Mouse (Mus musculus) MEL (cell line): Measurements from ENCODE around the gene 0610030E20Rik.

Experiments used
- CTCF ChIP-seq, 3 experiments: IDR thresholded peaks in 2 of 3; conservative IDR thresholded peaks in 1 of 3; 2 replicates each; pipeline ENCODE4 v1.5.1; 2011 to 2012; ENCODE audit warnings: low read length in 3 of 3, low read depth in 2 of 3, mild to moderate bottlenecking in 2 of 3, improper control_type of control experiment in 1 of 3, inconsistent platforms in 1 of 3, mixed read lengths in 1 of 3, moderate library complexity in 1 of 3; ENCODE audit not compliant: control insufficient read depth in 1 of 3, insufficient read depth in 1 of 3, poor library complexity in 1 of 3, severe bottlenecking in 1 of 3
- E2F4 ChIP-seq: IDR thresholded peaks from 2 replicates; pipeline ENCODE4 v1.6.1; 2011; ENCODE audit warnings: low read depth, low read length, improper control_type of control experiment, borderline replicate concordance
- EP300 ChIP-seq, 2 experiments: IDR thresholded peaks; 2 replicates each; pipeline ENCODE4 v1.6.1; 2011; ENCODE audit warnings: improper control_type of control experiment in 2 of 2, low read length in 2 of 2, low read depth in 1 of 2, mild to moderate bottlenecking in 1 of 2
- GATA1 ChIP-seq: IDR thresholded peaks from 2 replicates; pipeline ENCODE4 v1.6.1; 2011; ENCODE audit warnings: low read depth, low read length, improper control_type of control experiment
- MAX ChIP-seq: IDR thresholded peaks from 2 replicates; pipeline ENCODE4 v1.6.1; 2011; ENCODE audit warnings: low read length, improper control_type of control experiment
- MXI1 ChIP-seq: IDR thresholded peaks from 2 replicates; pipeline ENCODE4 v1.6.1; 2011; ENCODE audit warnings: mild to moderate bottlenecking, low read depth, low read length, improper control_type of control experiment
- POLR2AphosphoS2 ChIP-seq: IDR thresholded peaks from 2 replicates; pipeline ENCODE4 v1.6.1; 2011; ENCODE audit warnings: low read length, improper control_type of control experiment
- RAD21 ChIP-seq: IDR thresholded peaks from 2 replicates; pipeline ENCODE4 v1.6.1; 2011; ENCODE audit warnings: mild to moderate bottlenecking, low read depth, low read length, improper control_type of control experiment
- SIN3A ChIP-seq: IDR thresholded peaks from 2 replicates; pipeline ENCODE4 v1.6.1; 2012; ENCODE audit warnings: low read length, improper control_type of control experiment, inconsistent platforms
- SMC3 ChIP-seq: IDR thresholded peaks from 2 replicates; pipeline ENCODE4 v1.6.1; 2011; ENCODE audit warnings: low read depth, low read length, improper control_type of control experiment
- TBP ChIP-seq: IDR thresholded peaks from 2 replicates; pipeline ENCODE4 v1.8.0; 2011; ENCODE audit warnings: low read depth, low read length, improper control_type of control experiment
- USF1 ChIP-seq: IDR thresholded peaks from 2 replicates; pipeline ENCODE4 v1.6.1; 2014; ENCODE audit warnings: low read depth, mild to moderate bottlenecking, inconsistent platforms, low read length, improper control_type of control experiment, moderate library complexity
- ZNF384 ChIP-seq: IDR thresholded peaks from 2 replicates; pipeline ENCODE4 v1.6.1; 2012; ENCODE audit warnings: low read depth, mild to moderate bottlenecking, inconsistent platforms, low read length, improper control_type of control experiment

DNA sequence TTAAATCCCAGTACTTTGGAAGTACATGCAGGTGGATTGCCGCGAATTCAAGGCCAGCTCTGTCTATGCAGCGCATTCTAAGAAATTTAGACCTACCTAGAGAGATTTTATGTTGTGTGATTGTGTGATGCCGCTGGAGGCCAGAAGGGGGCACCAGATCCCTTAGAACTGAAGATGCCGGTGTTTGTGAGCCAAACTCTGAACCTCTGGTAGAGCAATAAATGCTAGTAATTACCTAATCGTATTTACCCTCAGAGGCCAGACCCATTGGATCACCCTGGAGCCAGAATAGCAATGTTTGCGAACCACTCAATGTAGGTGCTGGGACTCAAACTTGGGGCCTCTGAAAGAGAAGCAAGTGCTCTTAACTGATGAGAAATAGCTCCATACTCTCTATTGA is 54.8 kb downstream of the 0610030E20Rik start:
- TF ChIP-seq EP300 (IDR thresholded peaks at IDR 0.05; ENCODE audit: low read depth in 1 of 2, low read length in 2 of 2) (no peak), USF1 (no peak), E2F4 (no peak), SMC3 (peak; percentile 70), CTCF (IDR thresholded peaks at IDR 0.05 in 2 of 3, conservative IDR thresholded peaks at IDR 0.05 in 1 of 3; ENCODE audit: control insufficient read depth in 1 of 3, insufficient read depth in 1 of 3, low read depth in 2 of 3, low read length in 3 of 3, poor library complexity in 1 of 3, severe bottlenecking in 1 of 3) (peak; percentile 83 to 92 (median 86)), GATA1 (no peak), SIN3A (no peak), RAD21 (peak; percentile 81), ZNF384 (no peak), MAX (no peak), MXI1 (no peak), POLR2AphosphoS2 (no peak), TBP (no peak)
